Mouse (Mus musculus): ENCODE measurements at regions not wholly inside any gene's neighbourhood (a gene's known extent, or its start where the extent isn't known, plus 50 kb on each side); places are given as distances from the start of the nearest gene placed in this dataset.

GRCm38 (mm10) chr3:15200990-15201389 lies 131.1 kb downstream of the Gm9733 start:
- no peak for DNase-seq (ENCODE audit: low spot score in 2 of 2)

GRCm38 (mm10) chr3:15202760-15203159 lies 129.3 kb downstream of the Gm9733 start:
- DNase-seq (ENCODE audit: low spot score in 2 of 2), result no peak

GRCm38 (mm10) chr3:15205266-15206229 lies 126.6 kb downstream of the Gm9733 start:
- DNase-seq (ENCODE audit: low spot score in 2 of 2), result no peak

GRCm38 (mm10) chr3:15212357-15212756 lies 119.7 kb downstream of the Gm9733 start:
- DNase-seq (ENCODE audit: low spot score in 2 of 2), result no peak

- no peak for DNase-seq (ENCODE audit: low spot score in 2 of 2)
Observed at GRCm38 (mm10) chr3:15217591-15217990, 114.5 kb downstream of the Gm9733 start.

GRCm38 (mm10) chr3:15219275-15219674 lies 112.8 kb downstream of the Gm9733 start:
- DNase-seq (ENCODE audit: low spot score in 2 of 2), result no peak

- no peak for DNase-seq (ENCODE audit: low spot score in 2 of 2)
Observed at GRCm38 (mm10) chr3:15223266-15223665, 108.8 kb downstream of the Gm9733 start.

- no peak for DNase-seq (ENCODE audit: low spot score in 2 of 2)
Observed at GRCm38 (mm10) chr3:15224452-15224851, 107.7 kb downstream of the Gm9733 start.

- DNase-seq (ENCODE audit: low spot score in 2 of 2), result no peak
Observed at GRCm38 (mm10) chr3:15228641-15229040, 103.5 kb downstream of the Gm9733 start.

- no peak for DNase-seq (ENCODE audit: low spot score in 2 of 2)
Observed at GRCm38 (mm10) chr3:15230204-15230603, 101.9 kb downstream of the Gm9733 start.

- no peak for DNase-seq (ENCODE audit: low spot score in 2 of 2)
Observed at GRCm38 (mm10) chr3:15231433-15231832, 100.7 kb downstream of the Gm9733 start.

GRCm38 (mm10) chr3:15237817-15238432 lies 94.2 kb downstream of the Gm9733 start:
- DNase-seq (ENCODE audit: low spot score in 2 of 2), result no peak

GRCm38 (mm10) chr3:15242388-15242787 lies 89.7 kb downstream of the Gm9733 start:
- DNase-seq (ENCODE audit: low spot score in 2 of 2), result no peak

- DNase-seq (ENCODE audit: low spot score in 2 of 2), result no peak
Observed at GRCm38 (mm10) chr3:15243584-15243983, 88.5 kb downstream of the Gm9733 start.

GRCm38 (mm10) chr3:15244999-15245398 lies 87.1 kb downstream of the Gm9733 start:
- DNase-seq (ENCODE audit: low spot score in 2 of 2), result peak; percentile 53 to 56
